Comparison of ENCODE assay signal across 31 mouse cellular contexts in the genomic region with DNA sequence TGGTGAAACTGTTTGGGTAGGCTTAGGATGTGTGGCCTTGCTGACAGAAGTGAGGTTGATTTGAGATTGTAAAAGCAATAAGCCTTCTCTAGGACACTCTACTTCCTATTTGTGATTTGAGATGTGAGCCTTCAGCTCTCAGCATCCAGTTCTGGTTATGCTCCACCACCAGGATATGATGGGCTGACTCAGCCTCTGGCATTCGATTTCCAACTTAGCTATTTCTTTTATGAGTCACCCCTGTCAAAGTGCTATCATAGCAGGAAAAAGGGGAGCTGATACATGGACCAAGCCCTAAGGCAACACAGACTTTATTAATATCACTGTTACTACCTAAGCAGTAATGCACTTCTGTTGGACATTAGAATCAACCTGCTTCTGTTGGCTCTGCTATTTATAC.
DNase-seq lines count a peak whose midpoint lies in the region; ATAC-seq and TF ChIP-seq lines count a peak whose summit lies in the region.
"Had no signal": no experiment of that assay in that cellular context is flagged by ENCODE, and none has a peak within 500 bp of the region (broad histone marks: within the 10 kb centered on the region; RNA-seq: fewer than 3 reads in every experiment).

No protein-coding gene starts in this region.

- H3K4me1 ChIP-seq in intestine, postnatal 0 days (replicated peaks; ENCODE audit: control insufficient read depth, insufficient read depth, low read length): no peaks in the 10 kb centered on the region
- H3K4me1 ChIP-seq in heart, adult 2 months (ENCODE audit: control insufficient read depth, insufficient read depth, low read length): no peaks in the 10 kb centered on the region
- H3K4me1 ChIP-seq: embryonic facial prominence, embryonic 10.5 days; embryonic facial prominence, embryonic 13.5 days; forebrain, embryonic 10.5 days; heart, embryonic 10.5 days; heart, embryonic 13.5 days; hindbrain, embryonic 10.5 days had no signal

- no peak overlapping the region for H3K4me2 ChIP-seq in intestine, postnatal 0 days (replicated peaks; ENCODE audit: low read depth)
- H3K4me2 ChIP-seq: embryonic facial prominence, embryonic 13.5 days; heart, embryonic 13.5 days; hindbrain, embryonic 14.5 days had no signal

- no peak overlapping the region for H3K27ac ChIP-seq in intestine, postnatal 0 days (ENCODE audit: low read depth, low read length)
- no peak overlapping the region for H3K27ac ChIP-seq in heart, adult 2 months
- H3K27ac ChIP-seq: embryonic facial prominence, embryonic 10.5 days; embryonic facial prominence, embryonic 13.5 days; forebrain, embryonic 10.5 days; heart, embryonic 10.5 days; heart, embryonic 13.5 days; hindbrain, embryonic 10.5 days; hindbrain, embryonic 14.5 days; hindbrain, postnatal 0 days had no signal

- ATAC-seq in intestine, postnatal 0 days: peak; percentile 53
- ATAC-seq: forebrain, embryonic 14.5 days; hindbrain, postnatal 0 days; inflammation-experienced regulatory T-cells, adult 6 months had no signal

- no peaks in the 10 kb centered on the region for H3K9me3 ChIP-seq in intestine, postnatal 0 days (ENCODE audit: control insufficient read depth)
- H3K9me3 ChIP-seq: embryonic facial prominence, embryonic 10.5 days; embryonic facial prominence, embryonic 13.5 days; forebrain, embryonic 10.5 days; heart, embryonic 10.5 days; heart, embryonic 13.5 days; hindbrain, embryonic 10.5 days had no signal

- 21% methylated on average over 1 of the region's 1 CpGs for WGBS in intestine, postnatal 0 days
- WGBS in heart, adult 2 months: 24% methylated on average over 1 of the region's 1 CpGs

- TF ChIP-seq CTCF in intestine, postnatal 0 days (IDR thresholded peaks at IDR 0.05; ENCODE audit: low read depth): no peak
- no peak for TF ChIP-seq CTCF in heart, adult 2 months (IDR thresholded peaks at IDR 0.05)

- H3K9ac ChIP-seq in intestine, postnatal 0 days (ENCODE audit: low read depth, low read length): no peak overlapping the region
- H3K9ac ChIP-seq in heart, adult 2 months (ENCODE audit: low read depth, low read length): no peak overlapping the region
- H3K9ac ChIP-seq: embryonic facial prominence, embryonic 13.5 days; heart, embryonic 13.5 days; hindbrain, embryonic 14.5 days had no signal

- DNase-seq in adrenal gland, adult 2 months: peak; percentile 7
- DNase-seq in adrenal gland, postnatal 14 days: no peak
- DNase-seq in NIH3T3 (ENCODE audit: low read depth): peak; percentile 80
- DNase-seq in fibroblast of lung, adult 2 months (ENCODE audit: low read depth): peak; percentile 26
- no peak for DNase-seq in layer of hippocampus, adult 11-12 months (ENCODE audit: low spot score)
- DNase-seq in lung, postnatal 4 days: no peak
- DNase-seq in heart, adult 2 months: no peak
- DNase-seq: B cell, adult 2 months; cerebellum, adult 11-12 months; cerebellum, adult 8-10 months; cerebellum, postnatal 10 days; cerebellum, postnatal 36 days; embryo, embryonic 11 days; gastrocnemius, postnatal 25 days; heart, adult 18-20 months; kidney, adult 18-20 months; kidney, adult 9 months had no signal

- H3K36me3 ChIP-seq in intestine, postnatal 0 days (ENCODE audit: control insufficient read depth, insufficient read depth): no peaks in the 10 kb centered on the region
- H3K36me3 ChIP-seq in heart, adult 2 months (ENCODE audit: control insufficient read depth, insufficient read depth, low read length): no peaks in the 10 kb centered on the region
- H3K36me3 ChIP-seq: embryonic facial prominence, embryonic 10.5 days; embryonic facial prominence, embryonic 13.5 days; forebrain, embryonic 10.5 days; G1E; heart, embryonic 10.5 days; heart, embryonic 13.5 days; hindbrain, embryonic 10.5 days had no signal

- no peaks in the 10 kb centered on the region for H3K27me3 ChIP-seq in intestine, postnatal 0 days (replicated peaks; ENCODE audit: control insufficient read depth, insufficient read depth, low read length)
- no peaks in the 10 kb centered on the region for H3K27me3 ChIP-seq in heart, adult 2 months (ENCODE audit: control insufficient read depth, insufficient read depth, low read length)
- H3K27me3 ChIP-seq: CH12.LX; embryonic facial prominence, embryonic 13.5 days; heart, embryonic 13.5 days had no signal

- TF ChIP-seq POLR2A in heart, adult 2 months (IDR thresholded peaks at IDR 0.05; ENCODE audit: insufficient read depth, low read depth, low read length): no peak

- H3K4me3 ChIP-seq in intestine, postnatal 0 days (ENCODE audit: low read depth, low read length): no peak overlapping the region
- H3K4me3 ChIP-seq in heart, adult 2 months: no peak overlapping the region
- H3K4me3 ChIP-seq: embryonic facial prominence, embryonic 10.5 days; embryonic facial prominence, embryonic 13.5 days; erythroblast, embryonic 14.5 days; forebrain, embryonic 10.5 days; heart, embryonic 10.5 days; heart, embryonic 13.5 days; hindbrain, embryonic 10.5 days had no signal

- H3K79me2 ChIP-seq in heart, adult 2 months (replicated peaks; ENCODE audit: control insufficient read depth, insufficient read depth, low read length): no peaks in the 10 kb centered on the region

- intact Hi-C loops in heart, adult 2 months (cut with DNase I): no loop called here

- TF ChIP-seq EP300 in heart, adult 2 months (IDR thresholded peaks at IDR 0.05; ENCODE audit: insufficient read depth, low read depth, low read length): no peak

Comparison
In these comparisons a context has a peak if more than half of its experiments do, and no peak if none do; other contexts are left out.
1. DNase-seq: peak in adrenal gland, adult 2 months (single experiment), NIH3T3 (single experiment) and fibroblast of lung, adult 2 months (single experiment); none in adrenal gland, postnatal 14 days (single experiment), layer of hippocampus, adult 11-12 months (single experiment), lung, postnatal 4 days (0 of 2) and heart, adult 2 months (0 of 2).